36 mouse cellular contexts compared by ENCODE assay signal in the genomic region with DNA sequence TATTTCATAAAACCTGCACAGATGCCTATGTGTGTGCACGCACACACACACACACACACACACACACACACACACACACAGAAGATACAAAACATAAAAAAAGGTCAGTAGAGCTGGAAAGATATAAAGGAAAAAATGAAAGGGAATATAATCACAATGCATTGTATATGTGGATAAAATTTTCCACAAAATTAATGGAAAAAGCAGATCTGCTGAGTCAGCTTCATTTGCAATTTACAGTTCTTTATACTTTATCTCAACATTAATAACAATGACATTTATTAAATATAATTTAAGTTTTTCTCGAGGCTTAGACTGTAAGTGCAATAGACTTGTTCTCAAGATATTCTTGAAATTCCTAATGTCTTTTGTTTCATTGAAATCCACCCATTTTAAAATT.
"Had no signal": no experiment of that assay in that cellular context is flagged by ENCODE, and none has a peak within 500 bp of the region (broad histone marks: within the 10 kb centered on the region; RNA-seq: fewer than 3 reads in every experiment).

No protein-coding gene starts in this region.

- H3K4me3 ChIP-seq: heart, embryonic 10.5 days; heart, embryonic 12.5 days; heart, embryonic 13.5 days; heart, embryonic 15.5 days; hindbrain, embryonic 10.5 days; hindbrain, embryonic 12.5 days; hindbrain, embryonic 13.5 days; hindbrain, embryonic 15.5 days; intestine, embryonic 15.5 days; kidney, embryonic 15.5 days; layer of hippocampus, adult 2 months; left cerebral cortex, adult 2 months had no signal

- H3K9me3 ChIP-seq: heart, embryonic 10.5 days; heart, embryonic 13.5 days; heart, embryonic 15.5 days; hindbrain, embryonic 10.5 days; hindbrain, embryonic 12.5 days; hindbrain, embryonic 13.5 days; hindbrain, embryonic 15.5 days; intestine, embryonic 15.5 days; kidney, embryonic 15.5 days had no signal

- ATAC-seq: hindbrain, embryonic 16.5 days; hindbrain, postnatal 0 days; inflammation-experienced regulatory T-cells, adult 6 months; intestine, embryonic 15.5 days; intestine, embryonic 16.5 days; intestine, postnatal 0 days had no signal

- H3K9ac ChIP-seq: heart, embryonic 12.5 days; heart, embryonic 13.5 days; heart, embryonic 15.5 days; hindbrain, embryonic 12.5 days; hindbrain, embryonic 13.5 days; hindbrain, embryonic 14.5 days; hindbrain, embryonic 15.5 days; intestine, embryonic 15.5 days; kidney, embryonic 15.5 days had no signal

- H3K36me3 ChIP-seq: heart, embryonic 10.5 days; heart, embryonic 12.5 days; heart, embryonic 13.5 days; heart, embryonic 15.5 days; hindbrain, embryonic 10.5 days; hindbrain, embryonic 12.5 days; hindbrain, embryonic 13.5 days; hindbrain, embryonic 15.5 days; intestine, embryonic 15.5 days; kidney, embryonic 15.5 days had no signal

- H3K27ac ChIP-seq: heart, embryonic 10.5 days; heart, embryonic 13.5 days; heart, embryonic 15.5 days; hindbrain, embryonic 10.5 days; hindbrain, embryonic 12.5 days; hindbrain, embryonic 13.5 days; hindbrain, embryonic 14.5 days; hindbrain, embryonic 15.5 days; hindbrain, postnatal 0 days; intestine, embryonic 15.5 days; kidney, embryonic 15.5 days; kidney, postnatal 0 days; layer of hippocampus, adult 2 months; left cerebral cortex, adult 2 months had no signal

- DNase-seq: heart, postnatal 10 days; heart, postnatal 14 days; heart, postnatal 36 days; heart, postnatal 4 days; kidney, adult 11 months; kidney, adult 18-20 months; kidney, adult 2 months; kidney, adult 8-10 months; kidney, adult 9 months; kidney, postnatal 10 days; kidney, postnatal 14 days; kidney, postnatal 25 days; kidney, postnatal 36 days; kidney, postnatal 4 days; layer of hippocampus, adult 9-11 months; layer of hippocampus, postnatal 36 days had no signal

- H3K4me1 ChIP-seq: heart, embryonic 10.5 days; heart, embryonic 12.5 days; heart, embryonic 13.5 days; heart, embryonic 15.5 days; hindbrain, embryonic 10.5 days; hindbrain, embryonic 12.5 days; hindbrain, embryonic 13.5 days; hindbrain, embryonic 15.5 days; intestine, embryonic 15.5 days; kidney, embryonic 15.5 days had no signal

- H3K27me3 ChIP-seq: heart, embryonic 12.5 days; heart, embryonic 13.5 days; heart, embryonic 15.5 days; hindbrain, embryonic 12.5 days; hindbrain, embryonic 13.5 days; hindbrain, embryonic 15.5 days; intestine, embryonic 15.5 days; kidney, embryonic 15.5 days had no signal

- H3K4me2 ChIP-seq: heart, embryonic 11.5 days; heart, embryonic 12.5 days; heart, embryonic 13.5 days; heart, embryonic 15.5 days; hindbrain, embryonic 12.5 days; hindbrain, embryonic 13.5 days; hindbrain, embryonic 14.5 days; hindbrain, embryonic 15.5 days; intestine, embryonic 15.5 days; kidney, embryonic 15.5 days had no signal
